Mouse (Mus musculus) heart, embryonic 12.5 days (tissue): Measurements from ENCODE around the gene Sorcs2. TPM values are rescaled to one million over a fixed set of nuclear protein-coding genes. Genes with fewer than 3 reads are reported as not detected.

Experiments used
- ATAC-seq: fragments of 200-750 bp; cut with Nextera tagmentation; 2 replicates; pipeline ENCODE4 v1.8.0; 2017; ENCODE audit warnings: moderate TSS enrichment, moderate library complexity; ENCODE audit not compliant: insufficient number of reproducible peaks, low FRiP score
- H3K27ac ChIP-seq: fragments of 300-500 bp; sonication (generic); 2 replicates; pipeline ENCODE4 v1.5.1; 2016; ENCODE audit warnings: mild to moderate bottlenecking, moderate library complexity; ENCODE audit not compliant: poor library complexity, severe bottlenecking
- H3K27me3 ChIP-seq: fragments of 300-500 bp; sonication (generic); replicated peaks from 2 replicates; pipeline ENCODE4 v1.6.1; 2016; ENCODE audit warnings: mild to moderate bottlenecking, moderate library complexity
- H3K36me3 ChIP-seq: fragments of 300-500 bp; sonication (generic); 2 replicates; pipeline ENCODE4 v1.6.1; 2016; ENCODE audit warnings: mild to moderate bottlenecking, moderate library complexity
- H3K4me1 ChIP-seq: fragments of 300-500 bp; sonication (generic); replicated peaks from 2 replicates; pipeline ENCODE4 v1.6.1; 2016; ENCODE audit warnings: mild to moderate bottlenecking
- H3K4me2 ChIP-seq: fragments of 300-500 bp; sonication (generic); 2 replicates; pipeline ENCODE4 v1.6.1; 2016; ENCODE audit warnings: mild to moderate bottlenecking, moderate library complexity
- H3K4me3 ChIP-seq: fragments of 300-500 bp; sonication (generic); 2 replicates; pipeline ENCODE4 v1.5.1; 2016; ENCODE audit warnings: mild to moderate bottlenecking
- H3K9ac ChIP-seq: fragments of 300-500 bp; sonication (generic); 2 replicates; pipeline ENCODE4 v1.6.1; 2016; ENCODE audit warnings: mild to moderate bottlenecking, moderate library complexity
- H3K9me3 ChIP-seq: fragments of 300-500 bp; sonication (generic); replicated peaks from 2 replicates; pipeline ENCODE4 v1.6.1; 2016; ENCODE audit warnings: mild to moderate bottlenecking, moderate library complexity
- WGBS: fragments of 180-500 bp; shearing (Covaris S2); methylation state at CpG from one replicate; pipeline ENCODE4 v1.1.7; 2016; 5-methylcytosine and 5-hydroxymethylcytosine counted together
- polyA plus RNA-seq: library from polyadenylated mRNA; unstranded; fragments of >200 nt; fragmentation: Nextera tagmentation; extraction: Ambion mirVana; gene quantifications from 2 replicates; pipeline ENCODE4 v1.2.1, GENCODE M21; 2016

The Sorcs2 gene
- polyA plus RNA-seq, 1 experiment from 2014 or later: 12.4 TPM

- Histone ChIP-seq H3K9me3 (no peaks in the 10 kb centered on the region), H3K9ac (no peak overlapping the region), H3K27ac (no peak overlapping the region), H3K4me2 (no peak overlapping the region), H3K36me3 (no peaks in the 10 kb centered on the region), H3K27me3 (0 out of 2 replicates have a peak, but pooled peaks cover 5% of the 10 kb centered on the region), H3K4me3 (no peak overlapping the region), H3K4me1 (peaks cover 9% of the 10 kb centered on the region)
- no peak for ATAC-seq
- 57% methylated on average over 11 of the region's 11 CpGs for WGBS
Measured at GRCm38 (mm10) chr5:36176409-36176808, 221.5 kb downstream of the Sorcs2 start.

GRCm38 (mm10) chr5:36174569-36175115 lies 223.3 kb downstream of the Sorcs2 start:
- Histone ChIP-seq H3K9ac (no peak overlapping the region), H3K4me3 (no peak overlapping the region), H3K4me1 (peaks cover 9% of the 10 kb centered on the region), H3K36me3 (no peaks in the 10 kb centered on the region), H3K27me3 (0 out of 2 replicates have a peak, but pooled peaks cover 3% of the 10 kb centered on the region), H3K9me3 (no peaks in the 10 kb centered on the region), H3K4me2 (no peak overlapping the region), H3K27ac (no peak overlapping the region)
- ATAC-seq: no peak
- WGBS: 67% methylated on average over 9 of the region's 9 CpGs

- 67% methylated on average over 14 of the region's 14 CpGs for WGBS
- Histone ChIP-seq H3K4me1 (peaks cover 5% of the 10 kb centered on the region; the same call in 1 of the 2 replicates), H3K27me3 (0 out of 2 replicates have a peak, but pooled peaks cover 3% of the 10 kb centered on the region), H3K9me3 (no peaks in the 10 kb centered on the region), H3K27ac (no peak overlapping the region), H3K4me2 (no peak overlapping the region), H3K36me3 (no peaks in the 10 kb centered on the region), H3K4me3 (no peak overlapping the region), H3K9ac (no peak overlapping the region)
- ATAC-seq: no peak
Measured at GRCm38 (mm10) chr5:36168963-36169650, 228.8 kb downstream of the Sorcs2 start.

- H3K36me3 ChIP-seq: no peaks in the 10 kb centered on the region
- no peak overlapping the region for H3K4me2 ChIP-seq
- H3K27ac ChIP-seq: no peak overlapping the region
- H3K27me3 ChIP-seq: no peaks in the 10 kb centered on the region
- ATAC-seq: no peak
- H3K4me1 ChIP-seq: peaks cover 5% of the 10 kb centered on the region; the same call in 1 of the 2 replicates
- 77% methylated on average over 6 of the region's 6 CpGs for WGBS
- H3K9me3 ChIP-seq: no peaks in the 10 kb centered on the region
- H3K4me3 ChIP-seq: no peak overlapping the region
- no peak overlapping the region for H3K9ac ChIP-seq
Measured at GRCm38 (mm10) chr5:36166346-36167013, 231.5 kb downstream of the Sorcs2 start.

- Histone ChIP-seq H3K9ac (no peak overlapping the region), H3K36me3 (no peaks in the 10 kb centered on the region)
- no peak for ATAC-seq
Measured at GRCm38 (mm10) chr5:36165424-36166302, 232.3 kb downstream of the Sorcs2 start.

GRCm38 (mm10) chr5:36154879-36155485 lies 243.0 kb downstream of the Sorcs2 start:
- Histone ChIP-seq H3K27ac (no peak overlapping the region), H3K36me3 (no peaks in the 10 kb centered on the region), H3K9me3 (no peaks in the 10 kb centered on the region), H3K4me3 (no peak overlapping the region), H3K4me2 (no peak overlapping the region), H3K9ac (no peak overlapping the region), H3K4me1 (no peaks in the 10 kb centered on the region), H3K27me3 (no peaks in the 10 kb centered on the region)
- ATAC-seq: no peak
- WGBS: 59% methylated on average over 8 of the region's 8 CpGs

More at GRCm38 (mm10) chr5:36165424-36166302, 232.3 kb downstream of the Sorcs2 start:
- H3K4me2 ChIP-seq: no peak overlapping the region
- peaks cover 5% of the 10 kb centered on the region; the same call in 1 of the 2 replicates for H3K4me1 ChIP-seq
- no peak overlapping the region for H3K27ac ChIP-seq
- WGBS: 76% methylated on average over 21 of the region's 21 CpGs
- H3K4me3 ChIP-seq: no peak overlapping the region
- no peaks in the 10 kb centered on the region for H3K9me3 ChIP-seq
- no peaks in the 10 kb centered on the region for H3K27me3 ChIP-seq

GRCm38 (mm10) chr5:36153261-36153660 lies 244.7 kb downstream of the Sorcs2 start:
- 59% methylated on average over 2 of the region's 2 CpGs for WGBS
- H3K4me1 ChIP-seq: no peaks in the 10 kb centered on the region
- no peaks in the 10 kb centered on the region for H3K9me3 ChIP-seq
- no peak overlapping the region for H3K4me2 ChIP-seq
- H3K27ac ChIP-seq: no peak overlapping the region
- no peak overlapping the region for H3K4me3 ChIP-seq
- no peak overlapping the region for H3K9ac ChIP-seq
- H3K27me3 ChIP-seq: no peaks in the 10 kb centered on the region
- ATAC-seq: no peak
- H3K36me3 ChIP-seq: no peaks in the 10 kb centered on the region

- WGBS: 65% methylated on average over 8 of the region's 8 CpGs
- Histone ChIP-seq H3K4me2 (no peak overlapping the region), H3K27ac (no peak overlapping the region), H3K27me3 (no peaks in the 10 kb centered on the region), H3K4me3 (no peak overlapping the region), H3K36me3 (no peaks in the 10 kb centered on the region), H3K9me3 (no peaks in the 10 kb centered on the region), H3K9ac (no peak overlapping the region), H3K4me1 (peaks cover 9% of the 10 kb centered on the region; the same call in 1 of the 2 replicates)
- ATAC-seq: no peak
Measured at GRCm38 (mm10) chr5:36151086-36151485, 246.9 kb downstream of the Sorcs2 start.

- Histone ChIP-seq H3K4me3 (no peak overlapping the region), H3K36me3 (no peaks in the 10 kb centered on the region), H3K9me3 (no peaks in the 10 kb centered on the region), H3K27me3 (peaks cover 3% of the 10 kb centered on the region; the same call in 1 of the 2 replicates), H3K9ac (no peak overlapping the region), H3K4me1 (peaks cover 13% of the 10 kb centered on the region), H3K4me2 (no peak overlapping the region), H3K27ac (no peak overlapping the region)
- WGBS: 56% methylated on average over 8 of the region's 8 CpGs
- no peak for ATAC-seq
Measured at GRCm38 (mm10) chr5:36149098-36149497, 248.8 kb downstream of the Sorcs2 start.

- H3K36me3 ChIP-seq: no peaks in the 10 kb centered on the region
- H3K9me3 ChIP-seq: no peaks in the 10 kb centered on the region
- no peak overlapping the region for H3K27ac ChIP-seq
- no peak overlapping the region for H3K9ac ChIP-seq
- ATAC-seq: no peak
- 85% methylated on average over 2 of the region's 2 CpGs for WGBS
- peaks cover 13% of the 10 kb centered on the region for H3K4me1 ChIP-seq
- H3K4me2 ChIP-seq: no peak overlapping the region
- H3K4me3 ChIP-seq: no peak overlapping the region
- peaks cover 6% of the 10 kb centered on the region; the same call in 1 of the 2 replicates for H3K27me3 ChIP-seq
Measured at GRCm38 (mm10) chr5:36146589-36146988, 251.3 kb downstream of the Sorcs2 start.
